ENCODE assay signal across 8 mouse cellular contexts in the genomic region with DNA sequence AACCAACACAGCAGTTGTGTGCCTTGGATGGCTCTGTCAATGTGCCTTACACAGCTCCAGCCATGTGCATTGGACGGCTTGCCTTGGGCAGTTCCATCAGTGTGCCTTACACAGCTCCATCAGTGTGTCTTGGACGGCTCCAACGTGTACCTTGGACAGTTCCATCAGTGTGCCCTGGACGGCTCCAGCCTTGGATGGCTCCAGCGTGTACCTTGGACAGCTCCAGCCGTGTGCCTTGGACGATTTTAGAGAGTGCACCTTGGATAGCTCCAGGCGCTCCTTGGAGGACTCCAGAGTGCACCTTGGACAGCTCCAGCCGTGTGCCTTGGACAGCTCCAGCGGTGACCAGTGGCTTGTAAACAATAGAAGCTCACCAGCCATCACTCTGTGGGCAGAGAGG.
DNase-seq lines count a peak whose midpoint lies in the region; ATAC-seq and TF ChIP-seq lines count a peak whose summit lies in the region.

No protein-coding gene starts in this region.

- H3K4me2 ChIP-seq in limb, embryonic 14.5 days (replicated peaks; ENCODE audit: low read depth, low read length, severe bottlenecking): no peak overlapping the region

- H3K27me3 ChIP-seq in limb, embryonic 14.5 days (ENCODE audit: control insufficient read depth, insufficient read depth, low read length): no peaks in the 10 kb centered on the region

- no peaks in the 10 kb centered on the region for H3K4me1 ChIP-seq in limb, embryonic 14.5 days (ENCODE audit: control insufficient read depth, insufficient read depth, low read length)

- peak; percentile 23 to 56 for DNase-seq in gastrocnemius, postnatal 4 days (ENCODE audit: low spot score in 2 of 2)
- DNase-seq in gastrocnemius, postnatal 36 days: no peak
- DNase-seq in adrenal gland, postnatal 10 days: peak; percentile 76
- peak; percentile 68 to 73 for DNase-seq in heart, postnatal 10 days
- DNase-seq in limb, embryonic 14.5 days (ENCODE audit: low spot score): peak; percentile 95
- DNase-seq in retina, embryonic 14.5 days (ENCODE audit: low spot score): peak; percentile 79
- DNase-seq in right cerebral cortex, postnatal 4 days: no peak
- DNase-seq in layer of hippocampus, adult 18-20 months (ENCODE audit: low spot score in 2 of 2): no peak

- ATAC-seq in limb, embryonic 14.5 days (ENCODE audit: low FRiP score, low read depth): peak; percentile 83

- intact Hi-C loops in gastrocnemius, postnatal 36 days (cut with DNase I): no loop called here
- intact Hi-C loops in heart, postnatal 10 days (cut with DNase I): no loop called here

- no peak overlapping the region for H3K4me3 ChIP-seq in limb, embryonic 14.5 days (replicated peaks; ENCODE audit: low read length)

- no peak for TF ChIP-seq POLR2A in limb, embryonic 14.5 days (IDR thresholded peaks at IDR 0.05; ENCODE audit: borderline replicate concordance, extremely low read depth, insufficient read depth, insufficient read length)

- WGBS in limb, embryonic 14.5 days: 13% methylated on average over 10 of the region's 10 CpGs

- no peaks in the 10 kb centered on the region for H3K9me3 ChIP-seq in limb, embryonic 14.5 days (ENCODE audit: control insufficient read depth, low read length)

- H3K36me3 ChIP-seq in limb, embryonic 14.5 days (ENCODE audit: control insufficient read depth, insufficient read depth, low read length): no peaks in the 10 kb centered on the region

- no peak overlapping the region for H3K9ac ChIP-seq in limb, embryonic 14.5 days (ENCODE audit: low read depth, low read length, severe bottlenecking)

- H3K27ac ChIP-seq in limb, embryonic 14.5 days (replicated peaks; ENCODE audit: low read depth, low read length): no peak overlapping the region

Comparison
In these comparisons a context has a peak if more than half of its experiments do, and no peak if none do; other contexts are left out.
1. DNase-seq: peak in gastrocnemius, postnatal 4 days (2 of 2), adrenal gland, postnatal 10 days (single experiment), heart, postnatal 10 days (2 of 2), limb, embryonic 14.5 days (single experiment) and retina, embryonic 14.5 days (single experiment); none in gastrocnemius, postnatal 36 days (0 of 2), right cerebral cortex, postnatal 4 days (single experiment) and layer of hippocampus, adult 18-20 months (0 of 2).